Mouse (Mus musculus) spleen, postnatal 10 days (tissue): ENCODE measurements around the gene Ptprg.

Experiments
- DNase-seq, 2 experiments: peaks; one replicate each; pipeline ENCODE4 v3.0.0; 2021 to 2022; ENCODE audit warnings: low spot score in 2 of 2

The Ptprg gene

DNA sequence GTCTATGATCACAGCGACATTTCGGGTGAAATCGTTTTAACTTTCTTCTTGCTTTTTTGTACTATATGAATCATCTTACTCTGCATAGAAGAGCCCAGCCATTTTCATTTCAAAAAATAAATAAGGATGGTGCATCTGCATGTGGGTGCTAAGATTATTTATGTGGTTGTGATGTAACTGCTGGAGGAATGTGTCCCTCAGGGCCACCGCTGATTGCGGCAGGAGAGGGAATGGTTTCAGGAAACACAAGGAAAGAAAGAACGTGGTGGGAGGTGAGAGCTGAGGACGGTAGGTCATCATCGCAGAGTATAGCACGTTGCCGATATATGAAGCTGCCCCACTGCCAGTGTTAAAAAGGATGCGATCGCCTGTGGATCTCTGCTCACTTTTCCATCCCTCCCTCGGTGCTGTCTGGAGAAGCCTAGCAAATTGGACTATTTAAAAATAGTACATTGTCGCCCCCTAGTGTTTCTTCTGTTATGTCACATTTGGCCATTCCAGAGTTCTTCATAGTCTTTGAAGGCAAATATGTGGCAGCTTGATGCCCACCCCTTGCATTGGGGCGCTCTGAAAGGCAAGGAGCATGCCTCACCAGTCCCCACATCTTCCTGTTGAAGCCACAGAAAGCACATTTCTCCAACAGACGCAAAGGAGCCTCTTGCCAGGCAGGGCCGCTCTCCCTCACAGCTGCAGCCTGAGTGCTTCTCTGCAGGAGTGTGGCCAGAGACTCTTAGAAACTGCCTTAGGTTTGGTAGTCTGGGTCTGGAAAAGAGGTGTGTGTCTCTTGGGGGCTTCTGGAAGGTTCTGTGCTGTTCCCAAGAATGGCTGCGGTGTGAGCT, 586.5 kb downstream of the Ptprg start:
- no peak for DNase-seq

DNA sequence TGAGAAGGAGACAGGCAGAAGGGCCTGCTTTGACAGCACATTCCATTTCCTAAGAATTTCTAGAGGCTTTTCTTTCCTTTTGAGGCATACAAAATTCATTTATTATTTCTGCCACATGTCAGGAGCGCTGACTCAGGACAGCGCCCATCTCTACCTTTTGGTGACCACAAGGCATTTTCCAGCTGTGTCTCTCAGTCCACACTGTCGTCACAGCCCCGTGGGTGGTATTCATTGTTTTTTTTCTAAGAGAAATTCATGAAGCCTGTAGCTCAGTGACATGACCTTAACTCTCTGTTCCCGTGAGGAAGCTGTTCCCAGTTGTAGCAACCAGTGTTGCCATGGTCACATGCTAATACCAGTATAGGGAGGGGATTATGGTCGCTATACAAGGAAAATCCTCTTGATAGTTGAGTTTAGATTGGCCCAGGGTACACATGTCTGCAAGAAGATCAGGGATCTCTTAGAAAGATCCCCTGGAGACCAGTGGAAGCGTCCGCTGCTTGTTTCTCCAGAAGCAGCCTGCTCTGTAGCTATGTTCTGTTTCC, 590.7 kb downstream of the Ptprg start:
- no peak for DNase-seq

DNA sequence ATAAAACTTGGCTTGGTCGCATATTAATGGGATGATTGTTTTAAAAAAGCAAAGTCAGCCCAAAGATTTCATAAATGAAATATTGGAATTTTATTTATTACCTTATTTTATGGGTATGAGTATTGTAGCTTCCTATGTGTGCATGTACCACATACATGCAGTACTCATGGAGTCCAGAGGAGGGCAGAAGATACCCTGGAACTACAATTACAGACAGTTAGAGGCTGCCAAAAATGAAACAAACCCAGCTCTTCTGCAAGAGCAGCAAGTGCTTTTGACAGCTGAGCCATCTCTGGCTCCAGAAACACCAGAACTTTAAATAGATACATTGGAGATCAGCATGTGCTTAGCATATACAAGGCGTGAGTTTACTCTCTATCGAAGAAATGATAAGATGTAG, 592.6 kb downstream of the Ptprg start:
- no peak for DNase-seq

- DNase-seq = no peak
Measured at GRCm38 (mm10) chr14:12149529-12149928, 596.2 kb downstream of the Ptprg start.

GRCm38 (mm10) chr14:12151927-12152326, 598.6 kb downstream of the Ptprg start:
- DNase-seq = peak in 1 of 2 experiments; percentile 33

DNA sequence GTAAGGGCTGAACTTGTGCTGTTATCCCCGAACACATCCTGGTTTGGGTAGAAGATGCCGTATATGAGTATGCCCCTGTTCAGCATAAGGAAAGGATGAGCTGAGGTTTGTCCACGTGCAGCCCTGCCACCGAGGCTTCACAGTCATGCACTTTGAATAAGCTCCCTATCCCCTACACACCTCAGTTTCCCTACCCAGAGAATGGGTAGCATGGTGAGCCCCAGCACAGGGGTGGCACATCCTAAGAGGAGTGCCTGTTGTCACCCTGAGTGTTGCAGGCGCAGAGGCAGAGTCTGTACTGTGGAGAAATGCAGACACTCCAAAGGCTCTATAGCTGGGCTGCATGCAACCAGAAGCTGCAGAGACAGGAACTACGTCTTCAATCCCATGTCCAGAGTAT, 599.4 kb downstream of the Ptprg start:
- DNase-seq = no peak

DNA sequence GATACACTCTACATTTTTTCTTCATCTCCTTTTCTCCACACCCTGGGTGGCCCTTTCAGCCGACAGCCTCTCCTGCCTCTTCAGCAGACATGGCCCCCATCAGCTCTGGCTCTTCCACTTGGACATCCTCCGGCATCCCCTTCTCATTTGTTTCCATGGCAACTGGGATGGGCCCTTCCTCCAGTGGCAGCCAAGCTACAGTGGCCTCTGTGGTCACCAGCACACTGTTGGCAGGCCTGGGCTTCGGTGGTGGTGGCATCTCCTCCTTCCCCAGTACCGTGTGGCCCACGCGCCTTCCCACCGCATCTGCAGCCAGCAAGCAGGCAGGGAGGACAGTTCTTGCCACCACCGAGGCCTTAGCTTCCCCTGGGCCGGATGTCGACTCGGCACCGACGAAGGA, 600.3 kb downstream of the Ptprg start:
- no peak for DNase-seq

- DNase-seq = no peak
Measured at GRCm38 (mm10) chr14:12161738-12162310, 608.5 kb downstream of the Ptprg start.

GRCm38 (mm10) chr14:12162331-12162854, 609.1 kb downstream of the Ptprg start:
- no peak for DNase-seq

GRCm38 (mm10) chr14:12163196-12163595, 609.9 kb downstream of the Ptprg start:
- DNase-seq = no peak

DNA sequence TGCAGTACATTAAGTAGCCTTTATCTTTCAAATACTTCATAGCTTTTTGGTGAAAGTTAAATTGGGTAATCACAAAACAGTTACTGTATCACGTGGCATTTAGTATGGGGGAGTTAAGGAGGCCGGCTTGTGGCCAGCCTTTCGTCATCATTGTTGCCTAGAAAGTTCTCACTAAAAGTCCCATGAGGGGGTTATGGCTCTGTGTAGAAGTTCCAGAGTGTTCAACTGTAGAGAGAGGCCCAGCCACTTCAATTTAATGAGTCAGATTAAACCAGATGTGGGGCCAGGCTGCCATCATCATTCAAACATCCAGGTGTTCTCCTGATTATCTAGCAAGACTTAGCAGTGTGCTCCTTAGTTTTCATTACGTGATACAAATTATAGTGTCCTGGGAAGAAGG, 613.9 kb downstream of the Ptprg start:
- no peak for DNase-seq

DNA sequence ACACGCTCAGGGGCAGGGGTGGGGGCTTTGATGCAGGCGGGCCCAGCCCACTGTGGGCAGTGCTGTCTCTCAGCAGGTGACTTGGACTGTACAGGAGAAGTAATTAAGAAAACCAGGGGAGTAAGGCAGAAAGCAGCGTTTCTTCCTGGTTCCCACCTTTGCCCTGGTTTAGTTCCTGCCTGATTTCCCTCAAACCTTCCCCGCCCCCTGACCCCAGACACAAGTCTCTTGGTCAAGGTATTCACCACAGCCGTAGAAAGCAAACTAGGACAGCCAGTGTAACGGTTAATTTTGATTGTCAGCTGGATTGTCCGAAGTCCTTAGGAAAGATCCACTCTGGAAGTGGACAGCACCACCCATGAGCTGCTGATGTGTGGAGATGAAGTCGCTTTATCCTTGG, 614.3 kb downstream of the Ptprg start:
- no peak for DNase-seq

DNA sequence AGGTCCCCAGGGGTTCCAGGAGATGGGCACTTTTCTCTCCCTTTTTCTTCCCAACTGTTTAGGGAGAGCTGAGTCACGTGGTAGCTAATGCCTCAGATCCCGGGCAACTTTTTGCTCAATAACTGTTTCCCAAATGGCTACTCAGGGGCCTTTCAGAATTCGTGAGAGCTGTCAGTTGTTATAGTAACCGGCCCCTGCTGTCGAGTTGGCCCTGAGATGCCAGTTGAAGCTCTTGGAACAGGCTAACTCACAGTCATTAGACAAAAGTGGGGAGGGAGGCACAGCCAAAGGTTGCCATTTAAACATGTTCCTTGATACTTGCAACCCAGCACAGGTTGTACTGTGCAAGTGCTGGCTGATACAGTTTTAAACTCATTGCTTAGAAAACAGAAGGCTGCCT, 624.1 kb downstream of the Ptprg start:
- no peak for DNase-seq

GRCm38 (mm10) chr14:12178645-12179044, 625.3 kb downstream of the Ptprg start:
- DNase-seq = no peak

GRCm38 (mm10) chr14:12180116-12180515, 626.8 kb downstream of the Ptprg start:
- DNase-seq = no peak

DNA sequence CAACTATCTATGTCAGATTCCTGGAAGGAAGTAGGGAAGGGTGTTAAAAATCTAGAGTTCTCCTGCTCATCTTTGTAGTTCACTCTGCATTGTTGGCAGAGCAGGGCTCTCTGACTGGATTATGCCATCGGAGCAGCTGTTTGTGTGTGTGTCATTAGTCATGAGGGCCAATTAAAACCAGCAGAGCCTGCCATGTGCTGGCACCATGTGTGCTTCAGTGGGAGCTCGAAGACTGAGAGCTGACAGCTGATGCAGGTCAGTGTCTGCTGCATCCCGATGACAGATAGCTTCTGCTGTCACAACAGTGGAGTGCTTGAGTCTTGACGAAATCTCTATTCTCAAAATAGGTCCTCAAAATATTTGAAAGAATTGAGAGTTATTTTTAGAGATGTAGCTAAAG, 631.7 kb downstream of the Ptprg start:
- DNase-seq = no peak

GRCm38 (mm10) chr14:12188352-12188751, 635.0 kb downstream of the Ptprg start:
- no peak for DNase-seq

GRCm38 (mm10) chr14:12189266-12189665, 635.9 kb downstream of the Ptprg start:
- no peak for DNase-seq

GRCm38 (mm10) chr14:12189717-12190600, 636.6 kb downstream of the Ptprg start:
- DNase-seq = no peak

DNA sequence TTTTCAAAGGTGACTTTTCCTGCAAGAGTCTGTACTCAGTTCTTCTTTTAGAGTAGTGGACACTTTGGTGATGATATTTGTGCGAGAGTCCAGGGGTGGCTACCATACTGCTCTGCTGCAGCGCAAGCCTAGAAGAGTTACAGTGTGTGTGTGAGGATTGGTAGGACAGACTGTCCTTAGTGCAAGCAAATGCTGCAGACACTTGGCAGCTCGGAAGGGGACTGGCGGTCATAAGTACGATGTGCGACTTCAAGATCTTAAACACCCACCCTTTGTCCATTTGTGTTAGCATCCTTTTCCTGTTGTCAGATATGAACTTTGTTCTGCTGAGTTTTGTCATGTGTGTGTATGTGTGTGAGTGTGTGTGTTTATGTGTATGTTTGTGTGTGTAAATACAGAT, 637.7 kb downstream of the Ptprg start:
- DNase-seq = no peak

DNA sequence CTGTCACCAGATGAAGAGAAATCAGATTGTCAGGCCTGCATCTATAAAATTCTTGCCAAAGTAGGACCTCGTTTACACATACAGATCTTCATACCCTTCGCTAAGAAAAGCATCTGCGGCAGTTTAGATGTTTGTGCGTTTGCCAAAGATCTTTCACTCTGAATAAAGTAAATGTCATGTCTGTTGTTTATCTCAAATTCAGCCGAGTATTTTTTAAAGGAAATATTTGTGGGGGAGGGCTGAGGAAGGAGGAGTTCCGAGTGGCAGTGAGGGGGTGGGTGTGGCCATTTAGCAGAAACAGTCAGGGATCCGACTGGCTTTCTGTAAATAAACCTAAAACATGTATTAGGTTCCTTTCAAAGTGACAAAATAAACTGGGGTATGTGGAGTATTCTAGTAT, 645.4 kb downstream of the Ptprg start:
- no peak for DNase-seq
